Mouse (Mus musculus): Measurements from ENCODE around the gene Knop1. TPM values are rescaled to one million over a fixed set of nuclear protein-coding genes. Genes with fewer than 3 reads are reported as not detected.

Gene Knop1
- polyA plus RNA-seq, 1 experiment from 2014 or later, result 150 TPM

GRCm38 (mm10) chr7:118865362-118865761, 9.3 kb upstream of the Knop1 start:
- Histone ChIP-seq H3K36me3 (replicated peaks) (no peaks in the 10 kb centered on the region), H3K27ac (no peak overlapping the region), H3K4me1 (no peaks in the 10 kb centered on the region), H3K27me3 (ENCODE audit: poor library complexity, severe bottlenecking) (no peaks in the 10 kb centered on the region), H3K9me3 (no peaks in the 10 kb centered on the region), H3K4me3 (no peak overlapping the region)
- DNase-seq (ENCODE audit: extremely low spot score, low spot score), result no peak
- 94% methylated on average over 2 of the region's 2 CpGs for WGBS

- Histone ChIP-seq H3K4me1 (peaks cover 24% of the 10 kb centered on the region), H3K27ac (no peak overlapping the region), H3K9me3 (no peaks in the 10 kb centered on the region; the same call in 1 of the 2 replicates), H3K27me3 (ENCODE audit: poor library complexity, severe bottlenecking) (no peaks in the 10 kb centered on the region), H3K36me3 (replicated peaks) (peaks cover 27% of the 10 kb centered on the region), H3K4me3 (no peak overlapping the region)
- WGBS, result 90% methylated on average over 1 of the region's 1 CpGs
- DNase-seq (ENCODE audit: extremely low spot score, low spot score), result no peak
These were observed 2.6 kb upstream of the Knop1 start for GRCm38 (mm10) chr7:118858640-118859039.

- Histone ChIP-seq H3K27me3 (ENCODE audit: poor library complexity, severe bottlenecking) (no peaks in the 10 kb centered on the region), H3K36me3 (replicated peaks) (peaks cover 60% of the 10 kb centered on the region), H3K27ac (peak within 1 kb of the TSS; percentile 83), H3K4me1 (peaks cover 24% of the 10 kb centered on the region), H3K9me3 (no peaks in the 10 kb centered on the region; the same call in 1 of the 2 replicates), H3K4me3 (peak within 1 kb of the TSS; percentile 61)
- WGBS, result under 1% methylated on average over 57 of the region's 57 CpGs
- DNase-seq (ENCODE audit: extremely low spot score, low spot score), result peak; percentile 91
These were observed 730 bp downstream of the Knop1 start, which contains the start of gene Iqck for GRCm38 (mm10) chr7:118855171-118855876. Gene Iqck (plus strand): TSS chr7:118855752.

GRCm38 (mm10) chr7:118854606-118855005, 1.4 kb downstream of the Knop1 start:
- peaks cover 24% of the 10 kb centered on the region for H3K4me1 ChIP-seq
- no peak for DNase-seq (ENCODE audit: extremely low spot score, low spot score)
- no peaks in the 10 kb centered on the region for H3K27me3 ChIP-seq (ENCODE audit: poor library complexity, severe bottlenecking)
- peak overlapping the region; percentile 83 for H3K27ac ChIP-seq
- H3K36me3 ChIP-seq (replicated peaks), result peaks cover 67% of the 10 kb centered on the region
- no peaks in the 10 kb centered on the region; the same call in 1 of the 2 replicates for H3K9me3 ChIP-seq
- H3K4me3 ChIP-seq, result peak overlapping the region; percentile 61
- WGBS, result 30% methylated on average over 3 of the region's 3 CpGs

GRCm38 (mm10) chr7:118852611-118853010, 3.4 kb downstream of the Knop1 start:
- Histone ChIP-seq H3K36me3 (replicated peaks) (peaks cover 71% of the 10 kb centered on the region), H3K27me3 (ENCODE audit: poor library complexity, severe bottlenecking) (no peaks in the 10 kb centered on the region)
- no peak for DNase-seq (ENCODE audit: extremely low spot score, low spot score)

GRCm38 (mm10) chr7:118851571-118851970, 4.5 kb downstream of the Knop1 start:
- WGBS, result 90% methylated on average over 7 of the region's 7 CpGs
- no peak overlapping the region for H3K27ac ChIP-seq
- no peaks in the 10 kb centered on the region for H3K9me3 ChIP-seq
- peaks cover 76% of the 10 kb centered on the region for H3K36me3 ChIP-seq (replicated peaks)
- H3K4me3 ChIP-seq, result no peak overlapping the region
- H3K27me3 ChIP-seq (ENCODE audit: poor library complexity, severe bottlenecking), result no peaks in the 10 kb centered on the region
- H3K4me1 ChIP-seq, result peaks cover 21% of the 10 kb centered on the region
- DNase-seq (ENCODE audit: extremely low spot score, low spot score), result no peak

More at GRCm38 (mm10) chr7:118852611-118853010, 3.4 kb downstream of the Knop1 start:
- H3K4me1 ChIP-seq, result peaks cover 24% of the 10 kb centered on the region
- H3K9me3 ChIP-seq, result no peaks in the 10 kb centered on the region; the same call in 1 of the 2 replicates
- WGBS, result 92% methylated on average over 4 of the region's 4 CpGs
- H3K27ac ChIP-seq, result no peak overlapping the region
- no peak overlapping the region for H3K4me3 ChIP-seq

GRCm38 (mm10) chr7:118850676-118851290, 5.3 kb downstream of the Knop1 start:
- H3K4me1 ChIP-seq, result peaks cover 14% of the 10 kb centered on the region
- 89% methylated on average over 9 of the region's 9 CpGs for WGBS
- no peak overlapping the region for H3K4me3 ChIP-seq
- peaks cover 84% of the 10 kb centered on the region for H3K36me3 ChIP-seq (replicated peaks)
- H3K27me3 ChIP-seq (ENCODE audit: poor library complexity, severe bottlenecking), result no peaks in the 10 kb centered on the region
- no peak for DNase-seq (ENCODE audit: extremely low spot score, low spot score)
- no peak overlapping the region for H3K27ac ChIP-seq
- no peaks in the 10 kb centered on the region for H3K9me3 ChIP-seq

- 92% methylated on average over 5 of the region's 5 CpGs for WGBS
- peaks cover 11% of the 10 kb centered on the region for H3K4me1 ChIP-seq
- no peaks in the 10 kb centered on the region for H3K9me3 ChIP-seq
- no peak overlapping the region for H3K27ac ChIP-seq
- no peaks in the 10 kb centered on the region for H3K27me3 ChIP-seq (ENCODE audit: poor library complexity, severe bottlenecking)
- peaks cover 95% of the 10 kb centered on the region for H3K36me3 ChIP-seq (replicated peaks)
- no peak overlapping the region for H3K4me3 ChIP-seq
- DNase-seq (ENCODE audit: extremely low spot score, low spot score), result no peak
These were observed 6.4 kb downstream of the Knop1 start for GRCm38 (mm10) chr7:118849543-118850250.

- H3K4me1 ChIP-seq, result peaks cover 2% of the 10 kb centered on the region
- H3K27ac ChIP-seq, result no peak overlapping the region
- DNase-seq (ENCODE audit: extremely low spot score, low spot score), result no peak
- WGBS, result 88% methylated on average over 10 of the region's 10 CpGs
- no peaks in the 10 kb centered on the region for H3K27me3 ChIP-seq (ENCODE audit: poor library complexity, severe bottlenecking)
- H3K4me3 ChIP-seq, result no peak overlapping the region
- peaks cover 100% of the 10 kb centered on the region for H3K36me3 ChIP-seq (replicated peaks)
- H3K9me3 ChIP-seq, result no peaks in the 10 kb centered on the region
These were observed 7.3 kb downstream of the Knop1 start for GRCm38 (mm10) chr7:118848796-118849195.

- WGBS, result 95% methylated on average over 4 of the region's 4 CpGs
- Histone ChIP-seq H3K4me1 (no peaks in the 10 kb centered on the region), H3K9me3 (no peaks in the 10 kb centered on the region), H3K27ac (no peak overlapping the region), H3K4me3 (no peak overlapping the region), H3K27me3 (ENCODE audit: poor library complexity, severe bottlenecking) (no peaks in the 10 kb centered on the region), H3K36me3 (replicated peaks) (peaks cover 100% of the 10 kb centered on the region)
- no peak for DNase-seq (ENCODE audit: extremely low spot score, low spot score)
These were observed 9.7 kb downstream of the Knop1 start for GRCm38 (mm10) chr7:118846329-118846728.

GRCm38 (mm10) chr7:118845141-118845540, 10.9 kb downstream of the Knop1 start:
- Histone ChIP-seq H3K4me1 (no peaks in the 10 kb centered on the region), H3K9me3 (no peaks in the 10 kb centered on the region), H3K27ac (no peak overlapping the region), H3K36me3 (replicated peaks) (peaks cover 100% of the 10 kb centered on the region), H3K4me3 (no peak overlapping the region), H3K27me3 (ENCODE audit: poor library complexity, severe bottlenecking) (no peaks in the 10 kb centered on the region)
- WGBS, result 88% methylated on average over 5 of the region's 5 CpGs
- no peak for DNase-seq (ENCODE audit: extremely low spot score, low spot score)

GRCm38 (mm10) chr7:118842938-118843337, 13.1 kb downstream of the Knop1 start:
- Histone ChIP-seq H3K9me3 (no peaks in the 10 kb centered on the region), H3K4me3 (no peak overlapping the region), H3K4me1 (no peaks in the 10 kb centered on the region), H3K27ac (no peak overlapping the region), H3K27me3 (ENCODE audit: poor library complexity, severe bottlenecking) (no peaks in the 10 kb centered on the region), H3K36me3 (replicated peaks) (peaks cover 99% of the 10 kb centered on the region)
- no peak for DNase-seq (ENCODE audit: extremely low spot score, low spot score)
- WGBS, result 89% methylated on average over 4 of the region's 4 CpGs

- H3K36me3 ChIP-seq (replicated peaks), result peaks cover 99% of the 10 kb centered on the region
- WGBS, result 61% methylated on average over 1 of the region's 1 CpGs
- no peak overlapping the region for H3K27ac ChIP-seq
- no peaks in the 10 kb centered on the region for H3K9me3 ChIP-seq
- no peaks in the 10 kb centered on the region for H3K4me1 ChIP-seq
- no peak overlapping the region for H3K4me3 ChIP-seq
- H3K27me3 ChIP-seq (ENCODE audit: poor library complexity, severe bottlenecking), result no peaks in the 10 kb centered on the region
- no peak for DNase-seq (ENCODE audit: extremely low spot score, low spot score)
These were observed 14.3 kb downstream of the Knop1 start for GRCm38 (mm10) chr7:118841796-118842195.
